Mouse (Mus musculus): ENCODE results near the gene Kiss1r.

Gene Kiss1r

DNA sequence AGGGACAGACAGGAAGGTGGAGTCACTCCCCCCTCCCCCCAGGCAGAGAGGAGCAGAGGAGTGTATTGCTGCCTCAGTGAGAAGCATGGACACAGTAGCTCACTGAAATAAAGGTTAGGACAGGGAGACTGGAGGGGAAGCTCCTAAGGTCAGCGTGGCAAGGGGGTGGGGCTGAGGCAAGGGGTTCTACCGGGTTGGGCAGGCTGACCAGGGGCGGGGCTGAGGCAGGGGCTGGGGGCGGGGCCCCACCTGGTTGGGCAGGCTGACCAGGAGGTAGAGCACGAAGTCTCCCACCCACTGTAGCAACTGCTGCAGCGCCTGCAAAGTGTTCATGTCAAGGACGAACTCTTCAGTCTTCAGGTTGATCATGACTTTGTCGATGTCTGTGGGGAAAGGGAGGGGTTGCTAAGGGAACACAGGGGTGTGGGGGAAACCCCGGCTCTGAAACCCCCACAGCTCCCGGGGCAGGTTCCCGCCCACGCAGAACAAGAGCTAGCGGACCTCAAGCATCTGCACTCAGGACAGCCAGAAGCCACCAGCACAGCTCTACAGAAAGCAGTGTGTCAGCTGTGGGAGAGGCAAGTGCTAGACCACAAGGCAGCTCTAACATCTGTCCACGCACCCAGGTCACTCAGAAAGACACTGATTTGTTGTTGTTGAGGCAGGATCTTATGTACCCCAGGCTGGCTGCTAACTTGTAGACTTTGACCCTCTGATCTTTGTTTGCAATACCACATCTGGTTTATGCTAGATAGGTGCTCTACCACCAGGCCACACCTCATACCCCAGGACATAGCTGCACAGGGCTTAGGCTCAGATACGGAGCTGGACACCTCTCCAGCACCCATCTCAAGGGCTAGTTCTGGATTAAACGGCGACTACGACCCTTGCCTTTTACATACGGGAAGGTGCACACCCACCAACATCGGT is 19.2 kb upstream of the Kiss1r start:
- DNase-seq, result peak; percentile 76

DNA sequence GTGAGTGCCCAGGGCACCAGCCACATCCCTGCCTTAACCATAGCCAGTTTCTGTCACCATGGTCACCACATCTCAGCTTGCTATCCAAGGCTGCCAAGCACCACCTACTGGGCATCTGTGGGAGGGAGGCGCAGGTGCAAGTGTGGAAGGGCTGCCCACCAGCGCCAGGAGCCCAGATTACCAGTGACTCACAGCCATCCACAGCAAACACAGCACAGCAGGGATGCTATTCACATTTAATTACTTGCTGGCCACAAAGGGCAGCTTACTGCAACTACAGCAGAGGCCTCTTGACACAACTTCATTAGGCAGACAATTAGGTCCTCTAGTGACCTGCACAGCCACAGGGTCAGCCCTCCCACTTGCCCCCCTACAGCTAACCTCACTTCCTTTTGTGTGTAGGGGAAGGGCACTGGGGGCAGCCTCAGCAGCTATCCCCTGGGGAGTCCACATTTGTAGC is 15.8 kb upstream of the Kiss1r start:
- no peak for DNase-seq

DNA sequence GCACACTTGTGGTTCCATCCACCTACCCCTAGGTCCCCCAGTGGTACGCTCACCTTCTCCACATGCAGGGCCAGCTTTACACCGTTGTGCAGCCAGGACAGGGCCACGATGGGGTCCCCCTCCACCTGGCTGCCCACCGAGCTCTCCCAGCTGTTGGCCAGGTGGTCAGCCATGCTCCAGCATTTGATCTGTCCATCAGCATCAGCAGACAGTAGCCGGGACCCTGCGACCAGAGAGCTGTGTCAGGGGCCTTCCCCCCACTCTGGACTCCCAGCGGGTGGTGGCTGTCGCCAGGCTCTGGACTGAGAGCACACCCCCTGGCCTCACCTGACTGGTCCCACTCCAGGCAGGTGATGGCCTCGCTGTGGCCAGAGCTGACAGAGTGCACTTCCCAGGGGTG is 10.1 kb upstream of the Kiss1r start:
- no peak for DNase-seq

DNA sequence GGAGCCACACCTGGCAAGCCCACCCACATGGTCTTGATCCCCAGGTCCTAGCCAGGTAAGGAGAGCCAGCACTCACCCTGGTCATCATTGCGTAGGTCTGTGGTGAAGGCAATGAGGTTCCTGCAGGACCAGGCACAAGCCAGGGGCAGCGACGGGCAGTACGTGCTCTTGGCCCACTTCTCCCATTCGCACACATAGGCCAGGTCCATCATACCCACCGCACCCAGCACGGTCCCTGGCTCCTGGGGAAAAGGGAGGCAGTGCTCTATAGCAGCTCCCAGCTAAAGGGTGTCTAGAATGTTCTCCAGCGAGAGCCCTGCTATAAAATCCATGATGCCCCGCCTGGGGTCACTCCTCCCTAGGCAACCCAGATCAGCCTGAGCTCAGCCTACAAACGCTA is 9.4 kb upstream of the Kiss1r start:
- no peak for DNase-seq

DNA sequence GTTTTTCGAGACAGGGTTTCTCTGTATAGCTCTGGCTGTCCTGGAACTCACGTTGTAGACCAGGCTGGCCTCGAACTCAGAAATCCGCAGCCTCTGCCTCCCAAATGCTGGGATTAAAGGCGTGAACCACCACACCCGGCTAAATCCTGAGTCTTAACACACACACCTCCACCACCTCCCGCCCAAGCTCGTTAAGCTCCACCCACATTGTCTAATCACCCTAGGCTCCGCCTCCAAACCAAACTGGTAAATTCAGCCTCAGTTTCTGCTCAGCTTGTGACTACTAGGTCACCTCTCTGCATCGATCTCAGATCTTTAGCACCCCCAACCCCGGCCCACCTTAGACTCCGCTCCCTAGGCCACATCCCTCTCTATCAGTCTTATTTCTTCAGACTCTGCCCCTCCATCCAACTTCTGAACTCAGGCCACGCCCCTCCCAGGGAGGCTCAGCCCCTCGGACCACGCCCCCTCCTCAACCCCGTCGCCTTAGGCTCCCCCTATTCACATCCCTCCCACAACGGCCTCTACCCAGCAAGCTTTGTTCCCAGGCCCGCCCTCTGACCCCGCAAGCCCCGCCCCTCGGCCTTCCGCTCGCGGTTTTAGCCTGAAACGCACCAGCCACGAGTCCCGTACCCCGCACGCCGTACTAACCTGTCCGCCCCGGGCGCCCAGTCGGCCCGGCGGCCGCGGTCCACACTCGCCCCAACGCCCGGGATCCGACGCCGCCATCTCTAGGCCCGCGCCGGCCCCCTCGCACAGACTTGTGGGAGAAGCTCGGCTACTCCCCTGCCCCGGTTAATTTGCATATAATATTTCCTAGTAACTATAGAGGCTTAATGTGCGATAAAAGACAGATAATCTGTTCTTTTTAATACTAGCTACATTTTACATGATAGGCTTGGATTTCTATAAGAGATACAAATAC is 8.3 kb upstream of the Kiss1r start, which contains the start of gene Med16:
TSS of gene Med16 (minus strand) at position 757 of the 925 bp plus-strand sequence.
- DNase-seq, result peak; percentile 96

DNA sequence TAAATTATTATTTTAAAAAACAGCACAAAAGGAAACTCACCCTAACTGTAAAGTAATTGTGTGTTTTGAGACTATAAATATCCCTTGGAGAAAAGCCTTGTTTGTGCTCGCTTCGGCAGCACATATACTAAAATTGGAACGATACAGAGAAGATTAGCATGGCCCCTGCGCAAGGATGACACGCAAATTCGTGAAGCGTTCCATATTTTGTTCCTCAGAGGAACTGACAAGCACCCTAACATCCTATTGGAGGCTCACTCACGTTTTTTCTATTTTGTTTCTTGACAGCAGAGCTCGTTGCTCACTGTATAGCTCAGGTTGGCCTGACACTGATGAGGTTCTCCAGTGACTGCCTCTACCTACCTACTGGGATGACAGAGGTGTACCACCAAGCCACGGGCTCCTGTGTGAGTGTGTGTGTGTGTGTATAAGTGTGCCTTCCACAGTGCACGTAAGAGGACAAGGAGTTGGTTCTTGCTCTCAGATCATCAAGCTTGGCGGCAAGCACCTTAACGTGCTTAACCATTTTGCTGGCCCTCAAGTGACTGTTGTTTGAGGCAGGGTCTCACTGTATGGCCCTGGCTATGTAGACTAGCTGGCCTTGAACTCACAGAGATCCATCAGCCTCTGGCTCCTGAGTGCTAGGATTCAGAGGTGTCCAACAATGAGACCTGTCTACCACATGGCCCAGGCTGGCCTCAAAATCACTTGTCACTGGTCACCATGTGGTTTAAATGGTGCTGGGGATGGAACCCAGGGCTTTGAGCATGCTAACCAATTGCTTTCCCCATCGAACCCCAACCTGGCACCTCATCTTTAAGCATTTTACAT is 7.5 kb upstream of the Kiss1r start:
- peak; percentile 31 for DNase-seq

DNA sequence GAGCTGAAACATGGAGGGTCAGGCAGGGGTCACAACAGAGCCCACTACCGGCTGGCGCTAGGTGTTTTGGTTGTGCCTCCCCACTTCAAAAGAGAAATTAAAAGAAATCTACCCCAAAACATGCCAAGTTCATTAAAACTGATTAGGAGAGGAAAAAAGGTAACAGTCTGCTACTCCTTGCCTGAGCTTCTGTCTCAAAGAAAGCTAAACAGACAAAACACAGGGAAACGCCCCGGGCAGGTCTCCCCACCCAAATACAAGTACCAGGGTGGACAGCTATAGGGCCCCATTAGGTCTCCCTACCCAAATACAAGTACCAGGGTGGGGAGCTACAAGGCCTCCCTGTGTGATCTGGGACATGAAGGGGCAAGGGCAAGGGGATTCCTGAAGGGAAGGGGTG is 6.2 kb upstream of the Kiss1r start, which contains the start of gene Gm26602:
TSS of gene Gm26602 (plus strand) at position 301 of the 400 bp plus-strand sequence.
- no peak for DNase-seq

DNA sequence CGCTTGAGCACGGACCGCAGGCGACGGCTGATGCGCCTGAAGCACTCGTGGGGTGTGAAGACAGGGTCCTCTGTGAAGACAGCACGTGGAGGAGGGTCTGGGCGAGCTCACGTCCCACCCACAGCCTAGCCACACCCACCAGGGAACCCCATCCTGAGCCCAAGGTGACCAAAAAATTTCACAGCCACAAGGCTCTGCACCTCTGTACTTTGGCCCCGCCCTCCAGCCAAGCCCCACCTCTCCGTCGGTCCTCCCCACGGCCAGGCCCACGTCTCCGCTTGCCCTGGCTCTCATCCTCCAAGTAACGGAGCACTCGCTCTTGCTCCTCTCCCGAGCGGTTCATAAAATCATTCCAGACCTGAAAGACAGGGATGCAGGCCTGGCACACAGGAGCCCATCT is 4.4 kb upstream of the Kiss1r start:
- peak; percentile 42 for DNase-seq

DNA sequence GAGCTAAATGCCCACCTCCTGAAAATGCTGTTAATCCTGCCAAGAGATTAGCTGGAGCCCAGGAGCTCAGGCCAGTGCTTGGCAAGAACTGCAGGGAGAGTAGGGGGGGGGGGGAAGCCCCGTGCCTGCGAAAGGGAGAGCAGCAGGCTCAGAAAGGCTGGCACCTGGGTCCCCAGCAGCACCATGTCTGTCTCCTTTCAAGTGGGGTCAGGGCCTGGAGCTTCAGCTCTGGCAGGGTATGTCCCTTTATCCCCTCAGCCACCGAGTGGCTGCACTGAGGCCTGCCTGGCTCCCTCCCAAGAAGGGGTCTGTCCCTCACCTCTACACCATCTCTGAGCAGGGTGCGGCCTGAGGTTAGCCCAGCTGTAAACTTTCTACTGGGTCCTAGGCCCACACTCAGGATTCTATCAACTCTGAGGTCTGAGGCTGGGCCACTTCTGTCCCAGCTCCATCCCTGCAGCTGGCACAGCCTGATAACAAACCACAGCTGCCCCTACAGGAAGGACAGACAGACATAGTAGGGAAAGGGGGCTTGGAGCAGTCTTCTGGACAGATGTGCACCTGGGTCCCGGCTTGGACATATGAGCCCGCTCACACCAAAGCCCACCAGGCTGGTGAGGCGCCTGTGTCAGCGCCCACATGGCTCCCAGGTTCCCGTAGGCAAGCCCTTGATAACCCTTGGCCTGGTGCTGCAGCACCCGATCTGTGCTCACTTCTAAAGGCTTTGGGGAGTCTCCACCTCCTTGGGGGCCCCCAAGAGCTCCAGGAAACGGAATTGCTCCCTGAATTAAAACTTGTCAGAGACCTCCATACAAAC is 2.4 kb upstream of the Kiss1r start:
- peak; percentile 68 for DNase-seq

DNA sequence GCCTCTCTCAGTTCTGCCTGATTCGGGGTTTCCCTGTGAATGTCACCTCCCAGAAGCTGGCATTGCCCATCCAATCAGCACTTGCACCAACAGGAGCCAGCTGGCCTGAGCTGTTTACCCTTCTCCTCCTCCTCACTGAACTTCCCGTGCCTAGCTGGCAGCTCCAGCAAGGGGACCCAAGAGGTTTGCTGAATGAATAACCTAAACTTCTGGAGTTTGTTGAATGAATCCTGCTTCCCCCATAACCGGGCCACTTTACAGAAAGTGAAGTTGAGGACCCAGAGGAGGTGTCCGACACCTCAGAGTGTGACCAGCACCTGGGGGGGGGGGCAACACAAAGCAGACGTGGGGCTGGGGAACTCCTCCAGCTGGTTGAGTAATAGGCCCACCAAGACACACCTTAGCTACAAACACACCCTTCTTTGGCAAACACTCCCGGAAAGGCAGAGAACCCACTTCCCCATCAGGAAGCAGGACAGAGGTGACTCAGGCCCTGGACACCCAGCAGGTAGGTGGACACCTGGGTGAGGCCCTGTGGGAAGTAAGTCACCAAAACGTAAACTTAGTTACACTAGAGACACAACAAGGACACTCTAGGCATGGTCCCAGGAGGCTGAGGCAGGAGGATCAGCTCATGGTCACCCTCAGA is 1.7 kb upstream of the Kiss1r start:
- DNase-seq, result no peak

DNA sequence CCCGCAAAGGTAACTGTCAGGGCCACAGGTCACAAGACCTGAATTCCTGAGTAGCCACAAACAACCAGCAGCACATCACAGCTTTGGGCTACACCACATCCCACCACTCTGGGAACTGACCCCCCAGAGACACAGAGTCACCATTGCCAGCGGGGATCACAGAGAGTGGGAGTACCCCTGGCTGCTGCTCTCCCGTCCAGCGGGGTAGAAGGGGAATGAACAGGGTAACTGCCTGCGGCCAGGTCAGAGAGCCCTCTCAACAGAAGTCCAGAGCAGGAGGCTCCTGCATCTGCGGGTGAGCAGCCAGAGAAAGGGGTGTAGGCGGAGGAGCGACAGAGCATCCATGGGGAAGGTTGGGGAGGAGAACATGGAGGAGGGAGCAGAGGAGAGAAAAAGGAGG is 690 bp upstream of the Kiss1r start:
- peak; percentile 21 for DNase-seq

DNA sequence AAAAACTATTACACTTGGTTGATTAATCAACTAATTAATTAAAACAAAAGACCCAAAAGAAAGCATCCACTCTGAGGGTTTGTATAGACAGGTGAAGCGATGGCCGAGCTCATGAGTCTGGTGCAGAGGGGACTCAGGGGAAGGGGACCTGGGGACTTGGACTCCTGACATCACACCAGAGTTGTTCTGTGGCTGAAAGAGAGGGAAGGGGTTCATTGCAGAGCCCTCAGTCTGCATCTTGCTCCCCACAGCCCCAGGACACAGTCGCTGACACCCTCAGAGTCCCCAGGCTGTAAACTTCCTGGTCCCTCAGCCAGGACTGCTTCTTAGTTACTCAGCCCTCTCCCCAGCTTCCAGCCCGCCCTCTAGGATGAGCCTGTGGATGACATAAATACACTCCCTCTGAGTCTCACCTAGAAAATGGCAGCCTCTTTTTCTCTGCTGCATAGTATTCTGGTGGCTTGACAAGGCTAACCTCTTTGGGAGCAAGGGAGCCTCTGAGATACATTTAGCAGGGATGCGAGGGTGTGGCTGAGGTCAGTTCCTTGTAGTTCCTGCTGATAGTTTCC is 845 bp downstream of the Kiss1r start:
- no peak for DNase-seq

DNA sequence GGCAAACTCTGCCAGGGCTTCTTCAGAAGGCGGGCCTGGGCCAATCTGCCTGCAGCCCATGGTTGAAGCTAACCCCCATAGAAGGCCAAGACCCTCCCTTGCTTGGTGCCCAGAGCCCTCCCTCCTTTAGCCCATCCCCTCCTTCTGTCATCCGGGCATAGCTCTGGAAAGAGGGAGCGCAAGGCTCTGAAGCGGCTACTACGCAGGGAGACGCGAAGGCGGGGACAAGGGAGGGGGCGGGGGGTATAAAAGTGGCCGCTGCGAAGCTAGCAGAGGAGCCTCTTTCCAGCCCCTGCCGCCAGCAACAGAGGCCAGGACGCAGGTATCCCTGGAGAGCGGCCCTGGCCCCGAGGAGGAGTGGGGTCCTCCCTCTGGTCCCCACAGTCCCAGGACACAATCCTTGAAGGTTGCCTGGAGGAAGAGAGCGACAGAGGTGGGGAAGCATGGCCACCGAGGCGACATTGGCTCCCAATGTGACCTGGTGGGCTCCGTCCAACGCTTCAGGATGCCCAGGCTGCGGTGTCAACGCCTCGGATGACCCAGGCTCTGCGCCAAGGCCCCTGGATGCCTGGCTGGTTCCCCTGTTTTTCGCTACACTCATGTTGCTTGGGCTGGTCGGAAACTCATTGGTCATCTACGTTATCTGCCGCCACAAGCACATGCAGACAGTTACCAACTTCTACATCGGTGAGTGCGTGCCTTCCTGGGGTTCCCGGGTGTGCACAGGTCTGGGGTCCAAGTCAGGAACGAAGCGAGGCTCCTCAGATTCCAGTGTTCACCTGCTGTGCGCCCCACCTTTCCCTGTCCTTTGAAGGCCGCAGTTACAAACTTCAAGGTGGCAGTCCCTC is 1.7 kb downstream of the Kiss1r start:
- DNase-seq, result no peak

DNA sequence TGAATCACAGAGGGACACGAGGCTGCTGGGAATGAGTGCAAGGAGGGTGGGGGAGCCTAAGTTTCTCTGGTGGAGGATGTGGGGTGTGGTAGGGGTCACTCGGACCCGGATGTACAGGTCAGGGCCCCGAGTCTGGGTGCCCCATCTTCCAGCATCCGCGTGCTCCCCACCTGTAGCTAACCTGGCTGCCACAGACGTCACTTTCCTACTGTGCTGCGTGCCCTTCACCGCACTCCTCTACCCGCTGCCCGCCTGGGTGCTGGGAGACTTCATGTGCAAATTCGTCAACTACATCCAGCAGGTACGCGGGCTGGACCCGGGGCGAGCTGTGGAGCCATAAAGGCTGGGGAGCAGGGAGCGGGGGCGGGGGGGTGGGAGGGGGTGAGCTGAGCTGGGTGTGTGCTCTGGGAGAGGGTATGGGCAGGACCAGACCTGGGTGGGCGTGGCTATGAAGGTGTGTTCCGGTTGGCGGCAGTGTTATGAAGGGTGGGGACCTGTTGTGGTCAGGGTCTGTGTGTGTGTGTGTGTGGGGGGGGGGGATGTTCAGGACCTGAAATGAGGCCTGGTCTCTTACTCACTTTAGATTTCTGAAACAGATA is 2.6 kb downstream of the Kiss1r start:
- DNase-seq, result no peak

DNA sequence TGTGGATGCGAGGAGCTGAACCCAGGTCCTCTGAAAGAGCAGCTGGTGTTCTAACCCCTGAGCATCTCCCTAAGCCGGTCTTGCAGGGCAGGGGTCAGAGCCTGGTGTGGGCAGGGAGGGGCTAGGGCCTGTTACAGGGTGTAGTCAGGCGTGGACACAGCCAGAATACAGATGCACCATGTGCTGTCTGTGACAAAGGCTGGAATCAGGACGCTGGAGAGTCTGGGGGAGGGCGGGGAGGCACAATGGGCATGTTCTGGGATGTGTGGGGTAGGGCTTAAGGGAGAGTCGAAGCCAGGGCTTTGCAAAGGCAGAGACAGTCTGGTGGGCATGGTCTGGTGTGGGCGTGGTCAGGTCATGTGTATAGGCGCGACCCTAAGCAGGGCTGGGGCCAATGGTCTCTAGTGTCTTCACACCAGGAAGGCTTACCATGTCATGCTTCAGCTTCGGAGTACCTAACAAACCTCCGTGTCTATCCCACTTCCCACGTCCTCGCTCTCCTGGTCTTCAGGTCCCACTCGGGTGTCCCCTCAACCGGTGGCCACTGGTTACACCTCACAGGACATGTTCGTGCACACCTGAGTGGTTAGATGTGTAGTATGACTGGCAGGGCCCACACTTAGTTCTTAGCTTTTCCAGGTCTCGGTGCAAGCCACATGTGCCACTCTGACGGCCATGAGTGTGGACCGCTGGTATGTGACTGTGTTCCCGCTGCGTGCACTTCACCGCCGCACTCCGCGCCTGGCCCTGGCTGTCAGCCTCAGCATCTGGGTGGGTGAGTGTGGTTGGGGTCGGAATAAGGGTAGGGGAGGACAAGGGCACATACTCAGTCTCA is 3.5 kb downstream of the Kiss1r start:
- no peak for DNase-seq

DNA sequence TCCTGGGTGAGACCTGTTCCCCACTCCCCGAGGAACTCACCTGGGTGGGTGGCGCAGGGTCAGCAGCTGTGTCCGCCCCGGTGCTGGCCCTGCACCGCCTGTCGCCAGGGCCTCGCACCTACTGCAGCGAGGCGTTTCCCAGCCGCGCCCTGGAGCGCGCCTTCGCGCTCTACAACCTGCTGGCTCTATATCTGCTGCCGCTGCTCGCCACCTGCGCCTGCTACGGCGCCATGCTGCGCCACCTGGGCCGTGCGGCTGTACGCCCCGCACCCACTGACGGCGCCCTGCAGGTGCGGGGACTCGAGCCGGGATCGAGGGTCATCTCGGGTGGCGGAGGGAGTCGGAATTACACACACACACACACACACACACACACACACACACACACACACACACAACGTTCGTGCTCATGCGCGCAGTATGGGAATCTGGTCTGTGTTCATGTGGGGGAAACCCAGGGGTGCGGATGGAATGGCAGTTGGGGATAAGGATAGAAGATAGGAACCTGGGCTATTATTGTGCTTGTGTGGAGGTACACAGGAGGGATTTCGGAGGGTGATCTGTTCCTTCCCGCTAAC is 4.3 kb downstream of the Kiss1r start, which contains the start of gene R3hdm4:
TSS of gene R3hdm4 (minus strand) at position 251 of the 578 bp plus-strand sequence.
- DNase-seq, result no peak

DNA sequence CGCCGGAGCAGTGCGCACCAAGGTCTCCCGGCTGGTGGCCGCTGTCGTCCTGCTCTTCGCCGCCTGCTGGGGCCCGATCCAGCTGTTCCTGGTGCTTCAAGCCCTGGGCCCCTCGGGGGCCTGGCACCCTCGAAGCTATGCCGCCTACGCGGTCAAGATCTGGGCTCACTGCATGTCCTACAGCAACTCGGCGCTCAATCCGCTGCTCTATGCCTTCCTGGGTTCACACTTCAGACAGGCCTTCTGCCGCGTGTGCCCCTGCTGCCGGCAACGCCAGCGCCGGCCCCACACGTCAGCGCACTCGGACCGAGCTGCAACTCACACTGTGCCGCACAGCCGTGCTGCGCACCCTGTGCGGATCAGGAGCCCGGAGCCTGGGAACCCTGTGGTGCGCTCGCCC is 4.8 kb downstream of the Kiss1r start:
- no peak for DNase-seq
